ENCODE assay signal across 28 mouse cellular contexts in genomic region chr2:85518292-85518691, GRCm38 (mm10). TPM values are rescaled to one million over a fixed set of nuclear protein-coding genes. Genes with fewer than 3 reads are reported as not detected.
DNase-seq lines count a peak whose midpoint lies in the region; ATAC-seq and TF ChIP-seq lines count a peak whose summit lies in the region.
"Had no signal": no experiment of that assay in that cellular context is flagged by ENCODE, and none has a peak within 500 bp of the region (broad histone marks: within the 10 kb centered on the region; RNA-seq: fewer than 3 reads in every experiment).

No protein-coding gene starts in this region.

- 80% methylated on average over 7 of the region's 10 CpGs for WGBS in liver, postnatal 0 days (ENCODE audit: insufficient replicate concordance)
- 81% methylated on average over 10 of the region's 10 CpGs for WGBS in liver, embryonic 11.5 days
- 70% methylated on average over 10 of the region's 10 CpGs for WGBS in stomach, embryonic 16.5 days
- 87% methylated on average over 10 of the region's 10 CpGs for WGBS in midbrain, postnatal 0 days

- no peak for ATAC-seq in liver, postnatal 0 days
- no peak for ATAC-seq in liver, embryonic 11.5 days (replicated peaks; ENCODE audit: low FRiP score)
- no peak for ATAC-seq in stomach, embryonic 16.5 days (ENCODE audit: insufficient read depth, low FRiP score)
- no peak for ATAC-seq in midbrain, postnatal 0 days (ENCODE audit: low FRiP score)
- ATAC-seq: liver, embryonic 12.5 days had no signal

- no peak overlapping the region for H3K9ac ChIP-seq in liver, postnatal 0 days (replicated peaks)
- no peak overlapping the region for H3K9ac ChIP-seq in liver, embryonic 11.5 days (ENCODE audit: low read depth, low read length)
- no peak overlapping the region for H3K9ac ChIP-seq in stomach, embryonic 16.5 days (ENCODE audit: low read length)
- no peak overlapping the region for H3K9ac ChIP-seq in midbrain, postnatal 0 days (replicated peaks; ENCODE audit: low read length, poor library complexity, severe bottlenecking)
- H3K9ac ChIP-seq: forebrain, embryonic 12.5 days; hindbrain, embryonic 12.5 days; limb, embryonic 12.5 days; liver, embryonic 12.5 days; lung, embryonic 14.5 days; midbrain, embryonic 13.5 days had no signal

- H3K36me3 ChIP-seq in liver, postnatal 0 days (replicated peaks; ENCODE audit: insufficient read depth, low read length), result no peaks in the 10 kb centered on the region
- H3K36me3 ChIP-seq in liver, embryonic 11.5 days (ENCODE audit: control insufficient read depth, insufficient read depth, low read length), result no peaks in the 10 kb centered on the region
- H3K36me3 ChIP-seq in stomach, embryonic 16.5 days (ENCODE audit: control insufficient read depth, insufficient read depth, low read length), result no peaks in the 10 kb centered on the region
- no peaks in the 10 kb centered on the region for H3K36me3 ChIP-seq in midbrain, postnatal 0 days (ENCODE audit: insufficient read depth, low read length)
- H3K36me3 ChIP-seq: forebrain, embryonic 12.5 days; hindbrain, embryonic 12.5 days; limb, embryonic 12.5 days; liver, embryonic 12.5 days; midbrain, embryonic 13.5 days had no signal

- H3K9me3 ChIP-seq in liver, postnatal 0 days (ENCODE audit: low read length), result no peaks in the 10 kb centered on the region
- H3K9me3 ChIP-seq in liver, embryonic 11.5 days (ENCODE audit: control insufficient read depth, low read length), result no peaks in the 10 kb centered on the region
- H3K9me3 ChIP-seq in stomach, embryonic 16.5 days (replicated peaks; ENCODE audit: control insufficient read depth, low read length), result no peaks in the 10 kb centered on the region
- no peaks in the 10 kb centered on the region for H3K9me3 ChIP-seq in midbrain, postnatal 0 days (ENCODE audit: low read length)
- H3K9me3 ChIP-seq: forebrain, embryonic 12.5 days; hindbrain, embryonic 12.5 days; limb, embryonic 12.5 days; liver, embryonic 12.5 days; midbrain, embryonic 13.5 days had no signal

- H3K4me3 ChIP-seq in liver, postnatal 0 days (ENCODE audit: low read depth, low read length), result no peak overlapping the region
- H3K4me3 ChIP-seq in liver, embryonic 11.5 days (ENCODE audit: low read depth, low read length), result no peak overlapping the region
- peak overlapping the region; percentile 16; the same call in 1 of the 2 replicates for H3K4me3 ChIP-seq in stomach, embryonic 16.5 days (replicated peaks; ENCODE audit: low read length)
- no peak overlapping the region for H3K4me3 ChIP-seq in midbrain, postnatal 0 days (ENCODE audit: low read depth, low read length)
- H3K4me3 ChIP-seq: erythroblast, embryonic 14.5 days; forebrain, embryonic 12.5 days; hindbrain, embryonic 12.5 days; limb, embryonic 12.5 days; liver, embryonic 12.5 days; megakaryocyte, embryonic 14.5 days; midbrain, embryonic 13.5 days had no signal

- no peak for TF ChIP-seq EP300 in liver, postnatal 0 days (IDR thresholded peaks at IDR 0.05; ENCODE audit: low read depth)

- no peak overlapping the region for H3K4me2 ChIP-seq in liver, postnatal 0 days (ENCODE audit: low read depth, low read length)
- H3K4me2 ChIP-seq in liver, embryonic 11.5 days, result no peak overlapping the region
- no peak overlapping the region for H3K4me2 ChIP-seq in stomach, embryonic 16.5 days (ENCODE audit: low read depth, low read length)
- H3K4me2 ChIP-seq in midbrain, postnatal 0 days (ENCODE audit: low read depth, low read length, poor library complexity, severe bottlenecking), result no peak overlapping the region
- H3K4me2 ChIP-seq: forebrain, embryonic 12.5 days; hindbrain, embryonic 12.5 days; limb, embryonic 12.5 days; liver, embryonic 12.5 days; lung, embryonic 14.5 days; midbrain, embryonic 13.5 days had no signal

- no peak overlapping the region for H3K27ac ChIP-seq in liver, postnatal 0 days (ENCODE audit: low read depth)
- no peak overlapping the region for H3K27ac ChIP-seq in liver, embryonic 11.5 days (ENCODE audit: low read depth, low read length)
- H3K27ac ChIP-seq in stomach, embryonic 16.5 days (ENCODE audit: low read length), result peak overlapping the region; percentile 64
- no peak overlapping the region for H3K27ac ChIP-seq in midbrain, postnatal 0 days (ENCODE audit: low read depth, low read length)
- H3K27ac ChIP-seq: forebrain, embryonic 12.5 days; hindbrain, embryonic 12.5 days; kidney, postnatal 0 days; limb, embryonic 12.5 days; liver, embryonic 12.5 days; midbrain, embryonic 13.5 days had no signal

- no peaks in the 10 kb centered on the region for H3K27me3 ChIP-seq in liver, postnatal 0 days (ENCODE audit: insufficient read depth, low read length)
- no peaks in the 10 kb centered on the region for H3K27me3 ChIP-seq in liver, embryonic 11.5 days (replicated peaks; ENCODE audit: control insufficient read depth, insufficient read depth, low read length)
- no peaks in the 10 kb centered on the region for H3K27me3 ChIP-seq in stomach, embryonic 16.5 days (ENCODE audit: control insufficient read depth, insufficient read depth, low read length)
- H3K27me3 ChIP-seq in midbrain, postnatal 0 days (ENCODE audit: insufficient read depth, low read length), result no peaks in the 10 kb centered on the region
- H3K27me3 ChIP-seq: forebrain, embryonic 12.5 days; hindbrain, embryonic 12.5 days; limb, embryonic 12.5 days; liver, embryonic 12.5 days; megakaryocyte, embryonic 14.5 days; midbrain, embryonic 13.5 days had no signal

- H3K4me1 ChIP-seq in liver, postnatal 0 days (ENCODE audit: insufficient read depth), result no peaks in the 10 kb centered on the region
- no peaks in the 10 kb centered on the region for H3K4me1 ChIP-seq in liver, embryonic 11.5 days (replicated peaks; ENCODE audit: control insufficient read depth, insufficient read depth, low read length)
- no peaks in the 10 kb centered on the region for H3K4me1 ChIP-seq in stomach, embryonic 16.5 days (ENCODE audit: control insufficient read depth, insufficient read depth, low read length)
- no peaks in the 10 kb centered on the region for H3K4me1 ChIP-seq in midbrain, postnatal 0 days (ENCODE audit: insufficient read depth, low read length)
- H3K4me1 ChIP-seq: forebrain, embryonic 12.5 days; hindbrain, embryonic 12.5 days; limb, embryonic 12.5 days; liver, embryonic 12.5 days; megakaryocyte, embryonic 14.5 days; midbrain, embryonic 13.5 days had no signal

- no peak for TF ChIP-seq CTCF in liver, postnatal 0 days (IDR thresholded peaks at IDR 0.05; ENCODE audit: low read depth)
- no peak for TF ChIP-seq CTCF in midbrain, postnatal 0 days (IDR thresholded peaks at IDR 0.05)

- DNase-seq in adrenal gland, postnatal 25 days, result peak; percentile 1
- no peak for DNase-seq in adrenal gland, adult 18-20 months (ENCODE audit: low spot score in 2 of 2)
- DNase-seq in liver, postnatal 0 days, result peak; percentile 12
- no peak for DNase-seq in liver, embryonic 11.5 days (ENCODE audit: low spot score)
- peak; percentile 19 for DNase-seq in urinary bladder, postnatal 25 days (ENCODE audit: low spot score)
- DNase-seq in midbrain, postnatal 0 days (ENCODE audit: low spot score), result no peak
- DNase-seq: adrenal gland, postnatal 14 days; cerebellum, adult 9-11 months; gastrocnemius, postnatal 36 days; kidney, adult 11 months; lung, embryonic 14.5 days; right cerebral cortex, postnatal 25 days; thymus, postnatal 25 days had no signal

RNA-seq across cellular contexts. Expression of gene 4833423E24Rik, which starts 0.5 kb away (rescaled TPM):
- 0.38 and 0.39 TPM in 2 replicates for total RNA-seq in adrenal gland, postnatal 25 days (2021)
- under 1 TPM; 0.13 to 0.20 TPM for total RNA-seq in adrenal gland, adult 18-20 months (2021)
- polyA plus RNA-seq in liver, postnatal 0 days (2015; fragmentation: Nextera tagmentation; extraction: Ambion mirVana), result not detected in 2 replicates
- polyA plus RNA-seq in liver, embryonic 11.5 days (2014; fragmentation: Nextera tagmentation; extraction: Ambion mirVana), result not detected in 2 replicates
- polyA plus RNA-seq in stomach, embryonic 16.5 days (2015; fragmentation: Nextera tagmentation; extraction: Ambion mirVana), result 19.1 and 25.6 TPM in 2 replicates
- 0.05 and 0.24 TPM in 2 replicates for total RNA-seq in midbrain, postnatal 0 days (2014; rRNA removed)
- polyA plus RNA-seq in midbrain, postnatal 0 days (2015; fragmentation: Nextera tagmentation; extraction: Ambion mirVana), result 0.41 and 0.56 TPM in 2 replicates
- total RNA-seq: gastrocnemius, postnatal 36 days; heart, adult 8-10 months; heart, postnatal 25 days had no signal
- polyA plus RNA-seq: cortical plate, adult 2 months; embryonic facial prominence, embryonic 11.5 days; erythroblast, embryonic 14.5 days; forebrain, embryonic 12.5 days; heart, embryonic 14.5 days; kidney, postnatal 0 days; limb, embryonic 12.5 days; liver, embryonic 12.5 days; lung, embryonic 14.5 days; midbrain, embryonic 13.5 days; neural tube, embryonic 11.5 days had no signal

Comparison
In these comparisons a context has a peak if more than half of its experiments do, and no peak if none do; other contexts are left out.
1. DNase-seq: peak in adrenal gland, postnatal 25 days (single experiment), liver, postnatal 0 days (single experiment) and urinary bladder, postnatal 25 days (single experiment); none in adrenal gland, adult 18-20 months (0 of 2), liver, embryonic 11.5 days (single experiment) and midbrain, postnatal 0 days (single experiment).
2. RNA of gene 4833423E24Rik, which starts 0.5 kb away (polyA plus RNA-seq): 19.1 to 25.6 TPM in stomach, embryonic 16.5 days; 0.41 to 0.56 TPM in midbrain, postnatal 0 days, not detected in liver, postnatal 0 days and not detected in liver, embryonic 11.5 days; every median in the first group is over 10 times any median in the second.